Mouse (Mus musculus): Measurements from ENCODE around the gene Ttc38. TPM values are rescaled to one million over a fixed set of nuclear protein-coding genes. Genes with fewer than 3 reads are reported as not detected.

The Ttc38 gene
- polyA plus RNA-seq, 1 experiment from 2014 or later, result 3.9 TPM

GRCm38 (mm10) chr15:85807404-85807803 lies 24.7 kb upstream of the Ttc38 start:
- no peak overlapping the region for H3K9ac ChIP-seq
- H3K4me2 ChIP-seq (replicated peaks), result no peak overlapping the region
- no peaks in the 10 kb centered on the region for H3K27me3 ChIP-seq
- 84% methylated on average over 4 of the region's 4 CpGs for WGBS
- H3K27ac ChIP-seq, result no peak overlapping the region
- H3K4me3 ChIP-seq, result no peak overlapping the region
- ATAC-seq (ENCODE audit: low FRiP score), result no peak
- H3K36me3 ChIP-seq, result no peaks in the 10 kb centered on the region
- H3K9me3 ChIP-seq (replicated peaks), result no peaks in the 10 kb centered on the region
- peaks cover 14% of the 10 kb centered on the region for H3K4me1 ChIP-seq

GRCm38 (mm10) chr15:85808031-85808430 lies 24.1 kb upstream of the Ttc38 start:
- Histone ChIP-seq H3K9me3 (replicated peaks) (no peaks in the 10 kb centered on the region), H3K27me3 (no peaks in the 10 kb centered on the region), H3K27ac (no peak overlapping the region), H3K9ac (no peak overlapping the region), H3K4me3 (no peak overlapping the region), H3K4me1 (peaks cover 11% of the 10 kb centered on the region), H3K36me3 (no peaks in the 10 kb centered on the region), H3K4me2 (replicated peaks) (no peak overlapping the region)
- 74% methylated on average over 6 of the region's 6 CpGs for WGBS
- no peak for ATAC-seq (ENCODE audit: low FRiP score)

GRCm38 (mm10) chr15:85808434-85808833 lies 23.7 kb upstream of the Ttc38 start:
- no peak for ATAC-seq (ENCODE audit: low FRiP score)
- H3K9ac ChIP-seq, result no peak overlapping the region

GRCm38 (mm10) chr15:85809091-85809490 lies 23.0 kb upstream of the Ttc38 start:
- ATAC-seq (ENCODE audit: low FRiP score), result no peak
- Histone ChIP-seq H3K9me3 (replicated peaks) (no peaks in the 10 kb centered on the region), H3K9ac (no peak overlapping the region), H3K27ac (no peak overlapping the region), H3K4me1 (peaks cover 11% of the 10 kb centered on the region), H3K4me2 (replicated peaks) (no peak overlapping the region), H3K4me3 (no peak overlapping the region), H3K36me3 (no peaks in the 10 kb centered on the region), H3K27me3 (no peaks in the 10 kb centered on the region)
- 87% methylated on average over 12 of the region's 12 CpGs for WGBS

More at GRCm38 (mm10) chr15:85808434-85808833, 23.7 kb upstream of the Ttc38 start:
- Histone ChIP-seq H3K9me3 (replicated peaks) (no peaks in the 10 kb centered on the region), H3K27me3 (no peaks in the 10 kb centered on the region), H3K4me1 (peaks cover 11% of the 10 kb centered on the region), H3K4me2 (replicated peaks) (no peak overlapping the region), H3K27ac (no peak overlapping the region), H3K4me3 (no peak overlapping the region), H3K36me3 (no peaks in the 10 kb centered on the region)
- WGBS, result 54% methylated on average over 8 of the region's 8 CpGs

GRCm38 (mm10) chr15:85810462-85810805 lies 21.7 kb upstream of the Ttc38 start:
- 88% methylated on average over 5 of the region's 5 CpGs for WGBS
- ATAC-seq (ENCODE audit: low FRiP score), result no peak
- H3K27ac ChIP-seq, result no peak overlapping the region
- H3K36me3 ChIP-seq, result no peaks in the 10 kb centered on the region
- H3K27me3 ChIP-seq, result no peaks in the 10 kb centered on the region
- no peak overlapping the region for H3K9ac ChIP-seq
- H3K9me3 ChIP-seq (replicated peaks), result no peaks in the 10 kb centered on the region
- H3K4me1 ChIP-seq, result peaks cover 11% of the 10 kb centered on the region
- H3K4me3 ChIP-seq, result peak overlapping the region; percentile 70; the same call in 1 of the 2 replicates
- H3K4me2 ChIP-seq (replicated peaks), result peak overlapping the region; percentile 86

GRCm38 (mm10) chr15:85810806-85811521 lies 21.1 kb upstream of the Ttc38 start:
- peak; percentile 91 for ATAC-seq (ENCODE audit: low FRiP score)
- peak overlapping the region; percentile 70 for H3K4me3 ChIP-seq
- no peaks in the 10 kb centered on the region for H3K9me3 ChIP-seq (replicated peaks)
- peak overlapping the region; percentile 86 for H3K4me2 ChIP-seq (replicated peaks)
- no peaks in the 10 kb centered on the region for H3K27me3 ChIP-seq
- H3K4me1 ChIP-seq, result peaks cover 11% of the 10 kb centered on the region
- 8% methylated on average over 36 of the region's 36 CpGs for WGBS
- H3K27ac ChIP-seq, result peak overlapping the region; percentile 87
- H3K9ac ChIP-seq, result peak overlapping the region; percentile 75
- no peaks in the 10 kb centered on the region for H3K36me3 ChIP-seq

GRCm38 (mm10) chr15:85811535-85812277 lies 20.4 kb upstream of the Ttc38 start, which contains the start of gene Cdpf1:
Gene Cdpf1 (minus strand): TSS chr15:85811697.
- no peaks in the 10 kb centered on the region for H3K27me3 ChIP-seq
- H3K36me3 ChIP-seq, result no peaks in the 10 kb centered on the region
- H3K4me3 ChIP-seq, result peak within 1 kb of the TSS; percentile 70
- H3K4me1 ChIP-seq, result peaks cover 11% of the 10 kb centered on the region
- 4% methylated on average over 36 of the region's 36 CpGs for WGBS
- H3K4me2 ChIP-seq (replicated peaks), result peak within 1 kb of the TSS; percentile 86
- H3K27ac ChIP-seq, result peak within 1 kb of the TSS; percentile 87
- H3K9ac ChIP-seq, result peak within 1 kb of the TSS; percentile 75
- ATAC-seq (ENCODE audit: low FRiP score), result peak; percentile 97
- no peaks in the 10 kb centered on the region for H3K9me3 ChIP-seq (replicated peaks)

GRCm38 (mm10) chr15:85813428-85813827 lies 18.7 kb upstream of the Ttc38 start:
- WGBS, result 76% methylated on average over 10 of the region's 10 CpGs
- H3K27me3 ChIP-seq, result no peaks in the 10 kb centered on the region
- no peak overlapping the region for H3K4me3 ChIP-seq
- H3K9ac ChIP-seq, result no peak overlapping the region
- H3K4me1 ChIP-seq, result peaks cover 11% of the 10 kb centered on the region
- no peak overlapping the region for H3K27ac ChIP-seq
- no peak overlapping the region for H3K4me2 ChIP-seq (replicated peaks)
- ATAC-seq (ENCODE audit: low FRiP score), result no peak
- no peaks in the 10 kb centered on the region; the same call in 1 of the 2 replicates for H3K9me3 ChIP-seq (replicated peaks)
- H3K36me3 ChIP-seq, result no peaks in the 10 kb centered on the region

GRCm38 (mm10) chr15:85821203-85822010 lies 10.7 kb upstream of the Ttc38 start, which contains the start of gene Pkdrej:
Gene Pkdrej (minus strand): TSS chr15:85821734.
- H3K9ac ChIP-seq, result peak within 1 kb of the TSS; percentile 68
- no peaks in the 10 kb centered on the region for H3K36me3 ChIP-seq
- H3K27ac ChIP-seq, result no peak within 1 kb of the TSS
- peak within 1 kb of the TSS; percentile 98 for H3K4me2 ChIP-seq (replicated peaks)
- no peaks in the 10 kb centered on the region; the same call in 1 of the 2 replicates for H3K9me3 ChIP-seq (replicated peaks)
- H3K27me3 ChIP-seq, result peaks cover 28% of the 10 kb centered on the region
- ATAC-seq (ENCODE audit: low FRiP score), result 0 out of 2 replicates have a peak, but pooled peaks have one; percentile 40
- H3K4me3 ChIP-seq, result peak within 1 kb of the TSS; percentile 57
- peaks cover 11% of the 10 kb centered on the region for H3K4me1 ChIP-seq
- WGBS, result 2% methylated on average over 64 of the region's 65 CpGs

GRCm38 (mm10) chr15:85822011-85822359 lies 10.1 kb upstream of the Ttc38 start:
- Histone ChIP-seq H3K36me3 (no peaks in the 10 kb centered on the region), H3K9me3 (replicated peaks) (no peaks in the 10 kb centered on the region; the same call in 1 of the 2 replicates), H3K27ac (no peak overlapping the region), H3K27me3 (peaks cover 28% of the 10 kb centered on the region), H3K4me3 (peak overlapping the region; percentile 57), H3K4me1 (peaks cover 11% of the 10 kb centered on the region), H3K4me2 (replicated peaks) (peak overlapping the region; percentile 98), H3K9ac (peak overlapping the region; percentile 68)
- ATAC-seq (ENCODE audit: low FRiP score), result no peak
- WGBS, result 10% methylated on average over 4 of the region's 4 CpGs

GRCm38 (mm10) chr15:85826676-85827075 lies 5.4 kb upstream of the Ttc38 start:
- Histone ChIP-seq H3K27me3 (peaks cover 6% of the 10 kb centered on the region), H3K27ac (no peak overlapping the region), H3K36me3 (no peaks in the 10 kb centered on the region), H3K9me3 (replicated peaks) (no peaks in the 10 kb centered on the region), H3K4me1 (peaks cover 7% of the 10 kb centered on the region), H3K4me3 (no peak overlapping the region), H3K4me2 (replicated peaks) (no peak overlapping the region), H3K9ac (no peak overlapping the region)
- WGBS, result 70% methylated on average over 5 of the region's 5 CpGs
- no peak for ATAC-seq (ENCODE audit: low FRiP score)

GRCm38 (mm10) chr15:85828071-85828470 lies 4.0 kb upstream of the Ttc38 start:
- Histone ChIP-seq H3K36me3 (no peaks in the 10 kb centered on the region), H3K4me3 (no peak overlapping the region), H3K4me1 (peaks cover 14% of the 10 kb centered on the region), H3K4me2 (replicated peaks) (no peak overlapping the region), H3K9me3 (replicated peaks) (no peaks in the 10 kb centered on the region), H3K9ac (no peak overlapping the region), H3K27me3 (no peaks in the 10 kb centered on the region), H3K27ac (no peak overlapping the region)
- WGBS, result 91% methylated on average over 4 of the region's 4 CpGs
- no peak for ATAC-seq (ENCODE audit: low FRiP score)
